Mouse (Mus musculus) stomach, embryonic 14.5 days (tissue): ENCODE measurements around the gene Lhx5. TPM values are rescaled to one million over a fixed set of nuclear protein-coding genes. Genes with fewer than 3 reads are reported as not detected.

Experiments
- ATAC-seq: fragments of 200-750 bp; cut with Nextera tagmentation; 2 replicates; pipeline ENCODE4 v1.8.0; 2017; ENCODE audit warnings: low read depth, moderate TSS enrichment; ENCODE audit not compliant: insufficient number of reproducible peaks, insufficient read depth, low FRiP score
- H3K27ac ChIP-seq: fragments of 300-500 bp; sonication (generic); 2 replicates; pipeline ENCODE4 v1.5.1; 2014; ENCODE audit warnings: mild to moderate bottlenecking, low read length, moderate library complexity, mixed read lengths
- H3K27me3 ChIP-seq: fragments of 300-500 bp; sonication (generic); 2 replicates; pipeline ENCODE4 v1.6.1; 2014; ENCODE audit warnings: low read length, control low read depth, mixed read lengths; ENCODE audit not compliant: control insufficient read depth, insufficient read depth
- H3K36me3 ChIP-seq: fragments of 300-500 bp; sonication (generic); 2 replicates; pipeline ENCODE4 v1.6.1; 2014; ENCODE audit warnings: mild to moderate bottlenecking, control low read depth, low read length, moderate library complexity, mixed read lengths; ENCODE audit not compliant: control insufficient read depth, insufficient read depth
- H3K4me1 ChIP-seq: fragments of 300-500 bp; sonication (generic); 2 replicates; pipeline ENCODE4 v1.6.1; 2014; ENCODE audit warnings: low read length, control low read depth, mixed read lengths; ENCODE audit not compliant: control insufficient read depth, insufficient read depth
- H3K4me2 ChIP-seq: fragments of 300-500 bp; sonication (generic); replicated peaks from 2 replicates; pipeline ENCODE4 v1.6.1; 2014; ENCODE audit warnings: low read depth, low read length, control low read depth
- H3K4me3 ChIP-seq: fragments of 300-500 bp; sonication (generic); 2 replicates; pipeline ENCODE4 v1.5.1; 2014; ENCODE audit warnings: low read depth, low read length, control low read depth
- H3K9ac ChIP-seq: fragments of 300-500 bp; sonication (generic); replicated peaks from 2 replicates; pipeline ENCODE4 v1.6.1; 2014; ENCODE audit warnings: low read depth, mild to moderate bottlenecking, control low read depth, low read length, moderate library complexity, mixed read lengths
- H3K9me3 ChIP-seq: fragments of 300-500 bp; sonication (generic); 2 replicates; pipeline ENCODE4 v1.6.1; 2016; ENCODE audit warnings: low read depth, low read length, control low read depth; ENCODE audit not compliant: control insufficient read depth
- WGBS: fragments of 180-500 bp; shearing (Covaris S2); extraction: QIAGEN DNeasy Blood & Tissue Kit; methylation state at CpG from one replicate; pipeline ENCODE4 v1.1.7; 2014; 5-methylcytosine and 5-hydroxymethylcytosine counted together
- polyA plus RNA-seq: library from polyadenylated mRNA; unstranded; fragments of >200 nt; fragmentation: Nextera tagmentation; extraction: Ambion mirVana; gene quantifications from 2 replicates; pipeline ENCODE4 v1.2.1, GENCODE M21; 2014

The Lhx5 gene
- polyA plus RNA-seq, result 0.35 TPM in 1 of 2 replicates, not detected in the other

DNA sequence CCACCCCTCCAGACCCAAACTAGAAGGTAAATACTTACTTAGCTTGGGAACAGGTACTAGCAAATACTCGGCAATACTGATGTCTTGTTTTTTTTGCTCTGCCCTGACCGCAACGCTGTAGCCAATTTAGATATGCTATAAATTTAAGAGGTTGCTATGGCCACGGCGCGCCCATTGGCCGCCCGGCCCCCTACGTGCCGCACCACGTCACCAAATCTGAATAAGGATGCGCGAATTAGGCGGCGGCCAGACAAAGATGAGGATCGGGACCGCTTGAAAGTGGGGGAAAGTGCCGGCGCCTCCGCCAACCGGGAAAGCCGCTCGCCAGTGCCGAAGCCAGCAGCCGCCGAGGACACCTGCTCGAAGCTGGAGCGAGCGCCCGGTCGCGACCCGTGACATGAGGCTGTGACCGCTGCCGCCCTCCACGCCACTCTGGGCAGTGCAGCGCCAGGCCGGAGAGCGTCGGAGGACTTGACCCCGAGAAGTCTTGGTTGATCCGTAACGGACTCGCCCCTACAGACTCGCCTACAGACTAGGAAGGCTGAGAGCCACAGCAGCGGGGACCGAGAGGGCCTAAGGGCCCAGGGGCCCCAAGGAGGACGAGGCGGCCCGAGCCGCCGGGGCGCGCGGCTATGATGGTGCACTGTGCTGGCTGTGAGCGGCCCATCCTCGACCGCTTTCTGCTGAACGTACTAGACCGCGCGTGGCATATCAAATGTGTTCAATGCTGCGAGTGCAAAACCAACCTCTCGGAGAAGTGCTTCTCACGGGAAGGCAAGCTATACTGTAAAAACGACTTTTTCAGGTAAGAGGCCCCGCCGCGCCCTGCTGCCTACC, at the start of gene Lhx5:
TSS of gene Lhx5 (plus strand) at position 51 of the 837 bp plus-strand sequence.
- Histone ChIP-seq H3K27me3 (peaks cover 89% of the 10 kb centered on the region), H3K36me3 (no peaks in the 10 kb centered on the region), H3K4me3 (0 out of 2 replicates have a peak within 1 kb of the TSS, but pooled peaks have one; percentile 11)

DNA sequence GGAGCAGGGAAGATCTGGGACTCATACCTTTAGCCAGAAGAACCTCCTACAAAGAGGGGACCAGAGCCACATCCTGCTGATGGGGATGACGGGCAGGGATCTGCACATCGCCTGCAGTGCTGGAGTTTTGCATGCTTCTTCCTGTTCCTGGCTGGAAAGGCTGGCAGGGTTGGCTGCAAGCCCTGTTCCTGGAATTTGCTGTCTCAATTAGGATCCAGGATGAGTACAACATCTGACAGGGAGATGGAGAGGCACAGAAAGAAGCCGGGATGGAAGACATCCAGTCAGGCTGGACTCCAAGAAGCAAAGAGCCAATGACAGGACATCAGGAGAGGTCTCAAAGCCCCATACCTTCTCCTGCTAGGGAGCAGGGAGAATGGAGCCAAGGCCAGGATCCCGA, 45.1 kb upstream of the Lhx5 start:
- Histone ChIP-seq H3K4me1 (no peaks in the 10 kb centered on the region), H3K27ac (no peak overlapping the region), H3K27me3 (no peaks in the 10 kb centered on the region), H3K4me3 (no peak overlapping the region), H3K36me3 (no peaks in the 10 kb centered on the region), H3K9me3 (no peaks in the 10 kb centered on the region), H3K9ac (no peak overlapping the region), H3K4me2 (no peak overlapping the region)
- 72% methylated on average over 4 of the region's 4 CpGs for WGBS
- ATAC-seq, result no peak

More for the DNA sequence above, at the start of gene Lhx5:
- WGBS, result under 1% methylated on average over 62 of the region's 69 CpGs
- ATAC-seq, result no peak
- Histone ChIP-seq H3K27ac (no peak within 1 kb of the TSS), H3K9me3 (no peaks in the 10 kb centered on the region), H3K9ac (no peak within 1 kb of the TSS), H3K4me1 (no peaks in the 10 kb centered on the region), H3K4me2 (no peak within 1 kb of the TSS)

DNA sequence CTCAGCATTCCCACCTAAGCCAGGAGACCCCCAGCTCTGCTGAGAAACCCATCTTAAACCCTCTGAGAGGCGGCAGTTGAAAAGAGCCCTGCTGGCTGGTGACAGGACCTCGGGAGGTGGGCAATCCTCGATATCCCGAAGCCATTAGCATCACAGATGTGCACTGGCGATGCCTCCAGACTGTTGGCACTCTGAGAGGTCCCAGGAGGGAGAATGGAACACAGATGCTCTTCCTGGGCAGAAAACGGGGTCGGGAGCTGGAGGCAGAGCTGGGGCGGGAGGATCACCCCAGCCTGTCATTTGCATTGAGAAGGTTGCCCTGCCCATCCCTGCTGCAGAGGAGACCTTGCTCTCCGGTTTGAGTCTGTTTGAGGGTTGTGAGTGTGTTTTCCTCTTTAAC, 42.7 kb upstream of the Lhx5 start:
- no peaks in the 10 kb centered on the region for H3K4me1 ChIP-seq
- no peak overlapping the region for H3K27ac ChIP-seq
- no peaks in the 10 kb centered on the region for H3K36me3 ChIP-seq
- H3K27me3 ChIP-seq, result no peaks in the 10 kb centered on the region
- H3K9me3 ChIP-seq, result no peaks in the 10 kb centered on the region
- no peak overlapping the region for H3K4me3 ChIP-seq
- 55% methylated on average over 9 of the region's 9 CpGs for WGBS
- no peak overlapping the region for H3K9ac ChIP-seq
- ATAC-seq, result no peak
- no peak overlapping the region for H3K4me2 ChIP-seq

DNA sequence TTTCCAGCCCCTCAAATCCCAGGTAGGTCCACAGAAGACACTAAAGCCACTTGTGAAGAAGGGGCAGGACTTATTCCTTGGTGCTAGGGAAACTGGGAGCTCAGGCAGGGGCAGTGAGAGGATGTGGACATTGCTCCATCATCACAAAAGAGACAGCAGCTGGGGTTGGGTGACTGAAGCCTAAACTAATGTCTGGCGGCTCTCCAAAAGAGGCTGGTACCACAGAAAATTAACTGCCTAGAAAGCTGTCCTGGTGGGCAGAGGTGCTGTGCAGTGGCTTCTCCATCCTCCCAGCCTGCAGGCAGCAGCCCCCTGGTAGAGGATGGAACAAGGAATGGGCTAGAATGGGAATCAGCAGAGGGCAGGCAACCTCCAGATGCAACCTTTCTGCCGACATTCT, 41.5 kb upstream of the Lhx5 start:
- Histone ChIP-seq H3K4me2 (no peak overlapping the region), H3K36me3 (no peaks in the 10 kb centered on the region), H3K9me3 (no peaks in the 10 kb centered on the region), H3K27me3 (peaks cover 3% of the 10 kb centered on the region; the same call in 1 of the 2 replicates), H3K9ac (no peak overlapping the region), H3K4me3 (no peak overlapping the region), H3K4me1 (no peaks in the 10 kb centered on the region), H3K27ac (no peak overlapping the region)
- no peak for ATAC-seq
- 64% methylated on average over 2 of the region's 2 CpGs for WGBS

DNA sequence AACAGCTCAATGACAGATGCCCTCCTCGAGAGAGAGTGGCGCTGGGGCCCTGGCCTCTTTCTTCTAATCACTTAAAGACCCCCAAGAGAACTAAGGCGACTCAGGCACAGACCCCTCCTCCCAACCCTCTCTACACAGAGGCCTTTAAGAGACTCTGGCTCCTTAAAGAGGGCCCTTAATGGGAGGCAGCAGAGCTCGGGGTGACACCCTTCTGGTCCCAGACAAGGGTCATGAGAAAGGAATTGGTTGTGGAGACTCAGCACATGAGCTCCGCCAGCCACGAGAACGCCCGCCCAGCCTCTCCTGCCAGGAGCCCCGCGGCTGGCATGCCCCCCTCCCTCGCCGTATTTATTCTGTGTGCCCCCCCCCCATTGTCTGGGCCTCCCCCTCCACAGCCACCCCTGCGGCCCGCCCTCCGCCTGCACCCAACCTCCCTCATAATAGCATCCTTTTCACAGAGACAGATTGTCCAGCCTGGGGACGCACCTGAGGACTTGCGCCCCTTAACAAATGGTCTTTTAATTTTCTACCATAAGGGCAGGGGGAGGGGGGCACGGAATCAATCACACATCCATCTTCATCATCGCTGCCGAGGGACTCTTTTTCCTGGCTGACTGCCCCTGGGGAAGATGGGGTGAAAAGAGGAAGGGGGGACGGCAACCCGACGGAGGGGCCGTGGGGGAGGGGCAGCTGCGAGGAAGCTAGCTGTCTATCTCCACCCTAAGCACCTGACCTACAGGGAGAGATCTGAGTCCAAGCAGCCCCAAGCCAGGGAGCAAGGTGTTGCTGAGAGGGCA, 37.4 kb upstream of the Lhx5 start:
- no peaks in the 10 kb centered on the region for H3K4me1 ChIP-seq
- H3K36me3 ChIP-seq, result no peaks in the 10 kb centered on the region
- H3K4me3 ChIP-seq, result no peak overlapping the region
- H3K27ac ChIP-seq, result no peak overlapping the region
- H3K4me2 ChIP-seq, result no peak overlapping the region
- H3K9me3 ChIP-seq, result no peaks in the 10 kb centered on the region
- ATAC-seq, result no peak
- H3K9ac ChIP-seq, result no peak overlapping the region
- peaks cover 8% of the 10 kb centered on the region for H3K27me3 ChIP-seq
- WGBS, result 14% methylated on average over 25 of the region's 25 CpGs

DNA sequence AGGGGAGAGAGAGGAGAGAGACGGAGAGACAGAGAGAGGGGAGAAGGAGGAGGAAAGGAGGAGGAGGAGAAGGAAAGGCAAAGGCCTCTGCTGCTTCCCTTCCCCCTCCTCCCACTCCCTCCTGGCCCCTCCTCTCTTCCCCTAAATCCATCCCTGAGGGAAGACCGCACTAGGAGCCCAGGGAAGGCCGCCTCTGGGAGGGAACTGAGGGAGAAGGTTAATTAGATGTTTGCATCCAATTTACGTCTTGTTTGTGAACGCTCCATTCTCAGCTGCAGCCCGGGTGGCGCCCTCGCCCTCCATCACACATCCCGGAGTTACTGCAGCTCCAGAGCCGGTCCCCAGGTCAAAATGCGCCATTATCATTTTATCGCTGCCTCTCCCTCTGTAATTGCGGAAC, 33.5 kb upstream of the Lhx5 start:
- H3K4me1 ChIP-seq, result no peaks in the 10 kb centered on the region
- no peak overlapping the region for H3K27ac ChIP-seq
- H3K9ac ChIP-seq, result no peak overlapping the region
- H3K9me3 ChIP-seq, result no peaks in the 10 kb centered on the region
- no peak overlapping the region for H3K4me3 ChIP-seq
- 4% methylated on average over 13 of the region's 13 CpGs for WGBS
- no peaks in the 10 kb centered on the region for H3K36me3 ChIP-seq
- peaks cover 16% of the 10 kb centered on the region for H3K27me3 ChIP-seq
- no peak for ATAC-seq
- H3K4me2 ChIP-seq, result no peak overlapping the region

DNA sequence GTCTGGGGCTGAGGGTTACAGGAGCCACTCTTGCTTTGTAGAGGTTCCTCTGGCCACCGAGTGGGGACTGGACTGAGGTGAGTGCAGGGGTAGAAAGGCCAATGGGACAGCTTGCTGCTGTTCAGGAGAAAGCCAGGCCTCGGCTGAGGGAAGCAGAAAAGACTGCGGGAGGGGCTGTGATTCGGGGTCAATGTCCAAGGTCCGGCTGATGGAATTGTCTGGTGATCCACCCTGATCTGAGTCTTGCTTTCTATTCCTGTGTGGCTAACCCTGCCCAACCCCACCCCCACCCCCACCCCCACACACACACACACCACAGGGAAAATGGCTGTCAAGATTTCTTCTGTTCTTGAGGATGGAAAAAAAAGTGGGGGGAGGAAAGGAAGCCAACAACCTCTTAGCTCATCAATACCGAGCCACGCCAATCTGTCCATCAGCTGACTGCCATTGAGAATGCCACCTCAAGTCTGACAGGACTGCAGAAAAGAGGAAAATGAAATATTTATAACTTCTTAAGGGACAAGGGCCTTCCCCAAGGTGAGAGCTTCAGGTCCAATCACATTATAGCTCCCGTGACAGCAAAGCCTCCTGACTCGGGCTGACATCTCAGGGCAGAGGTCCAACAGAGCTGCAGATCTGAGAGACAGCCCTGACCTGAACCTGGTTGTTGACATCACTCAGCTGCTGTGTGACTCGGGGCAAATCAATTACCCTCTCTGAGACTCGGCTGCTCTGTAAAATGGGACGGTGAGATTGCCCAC, 26.5 kb upstream of the Lhx5 start:
- peaks cover 20% of the 10 kb centered on the region for H3K27me3 ChIP-seq
- H3K4me3 ChIP-seq, result no peak overlapping the region
- no peak overlapping the region for H3K4me2 ChIP-seq
- ATAC-seq, result no peak
- H3K4me1 ChIP-seq, result no peaks in the 10 kb centered on the region
- 67% methylated on average over 12 of the region's 12 CpGs for WGBS
- H3K9me3 ChIP-seq, result no peaks in the 10 kb centered on the region
- no peak overlapping the region for H3K27ac ChIP-seq
- no peaks in the 10 kb centered on the region for H3K36me3 ChIP-seq
- H3K9ac ChIP-seq, result no peak overlapping the region

DNA sequence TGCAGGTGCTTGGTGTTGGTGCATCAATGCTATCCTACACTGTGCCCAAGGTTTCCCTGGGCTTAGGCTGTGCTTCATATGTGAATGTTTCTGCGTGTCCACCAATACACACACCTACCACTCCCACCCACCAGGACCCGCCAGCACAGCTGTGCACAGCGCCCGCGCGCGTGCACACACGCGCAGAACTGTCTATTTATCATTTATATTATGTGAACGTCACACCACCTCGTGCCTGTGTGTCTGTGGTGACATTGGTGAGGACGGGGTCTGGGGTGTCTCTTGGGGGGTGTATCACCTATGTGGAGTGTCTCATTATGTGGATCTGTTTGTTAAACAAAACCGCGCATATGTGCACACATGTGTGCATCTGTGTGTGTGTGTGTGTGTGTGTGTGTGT, 22.6 kb upstream of the Lhx5 start:
- Histone ChIP-seq H3K4me3 (no peak overlapping the region), H3K9ac (no peak overlapping the region), H3K4me1 (no peaks in the 10 kb centered on the region), H3K4me2 (no peak overlapping the region), H3K9me3 (no peaks in the 10 kb centered on the region), H3K36me3 (no peaks in the 10 kb centered on the region), H3K27me3 (peaks cover 30% of the 10 kb centered on the region), H3K27ac (no peak overlapping the region)
- 65% methylated on average over 14 of the region's 14 CpGs for WGBS
- no peak for ATAC-seq
